Mouse (Mus musculus): ENCODE measurements around the gene Pcdh9.

DNA sequence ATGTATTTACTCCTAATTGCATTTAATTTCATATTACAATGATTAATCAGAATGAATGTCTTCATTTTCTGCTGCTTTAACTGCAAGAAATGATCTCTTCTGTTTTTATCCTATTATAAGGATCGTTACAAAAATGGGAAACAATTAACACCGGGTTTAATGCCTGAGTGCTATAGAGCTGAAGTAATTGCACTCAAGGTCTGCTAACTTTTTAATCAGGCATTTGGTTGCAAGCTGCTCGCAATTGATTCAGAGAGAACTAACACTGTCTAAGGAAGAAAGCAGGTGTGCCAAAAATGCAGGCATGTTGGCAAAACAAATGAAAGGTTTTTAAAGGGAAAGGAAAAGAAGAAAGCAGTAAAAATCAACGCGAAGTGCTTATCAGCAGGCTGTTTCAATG, 549.1 kb downstream of the Pcdh9 start:
- no peak for TF ChIP-seq CTCF (IDR thresholded peaks at IDR 0.05; ENCODE audit: low read depth, low read length)
- TF ChIP-seq POLR2A (IDR thresholded peaks at IDR 0.05; ENCODE audit: extremely low read depth, insufficient read depth, low read length) = no peak

Measured in liver, adult 2 months (tissue).